Mouse (Mus musculus): Measurements from ENCODE around the gene Rcor1.
A peak's percentile ranks its signal among the peaks of the same experiment; 100 is the strongest.

GRCm38 (mm10) chr12:111094073-111094472 lies 54.9 kb downstream of the Rcor1 start:
- TF ChIP-seq CTCF (IDR thresholded peaks at IDR 0.05; ENCODE audit: low read depth) (no peak), EP300 (IDR thresholded peaks at IDR 0.05; ENCODE audit: low read depth) (peak; percentile 70)

Data from liver, postnatal 0 days (tissue).